Mouse (Mus musculus): ENCODE data around the gene Rhbg. TPM values are rescaled to one million over a fixed set of nuclear protein-coding genes. Genes with fewer than 3 reads are reported as not detected.

Gene Rhbg
- polyA plus RNA-seq, 1 experiment from 2014 or later, result 7.7 TPM

DNA sequence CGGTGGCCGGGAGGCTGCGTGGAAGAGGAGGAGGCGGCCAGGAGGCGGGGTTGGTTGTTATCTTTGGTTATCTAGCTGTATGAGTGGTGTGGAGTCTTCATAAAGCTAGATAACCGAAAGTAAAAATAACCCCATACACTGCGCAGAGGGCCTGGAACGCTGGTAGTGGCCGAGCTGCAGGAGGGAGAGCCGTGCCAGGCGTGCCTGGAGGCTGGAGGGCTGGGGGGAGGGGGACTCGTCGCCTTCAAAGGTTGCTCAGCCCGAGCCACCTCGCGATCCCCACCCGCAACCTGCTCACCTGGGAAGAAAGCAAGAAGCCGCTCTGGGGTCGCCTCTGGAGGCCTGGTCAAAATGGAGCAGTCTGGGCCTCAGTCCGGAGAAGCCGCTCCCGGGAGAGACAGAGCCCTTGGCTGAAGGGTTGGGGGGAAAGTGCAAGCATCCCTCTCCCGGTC is 38.9 kb downstream of the Rhbg start:
- no peak for ATAC-seq (ENCODE audit: insufficient read depth)
- Histone ChIP-seq H3K9ac (no peak overlapping the region), H3K36me3 (replicated peaks) (no peaks in the 10 kb centered on the region), H3K4me1 (replicated peaks) (peaks cover 23% of the 10 kb centered on the region), H3K27me3 (peaks cover 98% of the 10 kb centered on the region), H3K27ac (replicated peaks) (no peak overlapping the region), H3K9me3 (replicated peaks) (no peaks in the 10 kb centered on the region), H3K4me3 (replicated peaks) (peak overlapping the region; percentile 32), H3K4me2 (peak overlapping the region; percentile 50)
- WGBS (ENCODE audit: insufficient replicate concordance), result under 1% methylated on average over 23 of the region's 23 CpGs

DNA sequence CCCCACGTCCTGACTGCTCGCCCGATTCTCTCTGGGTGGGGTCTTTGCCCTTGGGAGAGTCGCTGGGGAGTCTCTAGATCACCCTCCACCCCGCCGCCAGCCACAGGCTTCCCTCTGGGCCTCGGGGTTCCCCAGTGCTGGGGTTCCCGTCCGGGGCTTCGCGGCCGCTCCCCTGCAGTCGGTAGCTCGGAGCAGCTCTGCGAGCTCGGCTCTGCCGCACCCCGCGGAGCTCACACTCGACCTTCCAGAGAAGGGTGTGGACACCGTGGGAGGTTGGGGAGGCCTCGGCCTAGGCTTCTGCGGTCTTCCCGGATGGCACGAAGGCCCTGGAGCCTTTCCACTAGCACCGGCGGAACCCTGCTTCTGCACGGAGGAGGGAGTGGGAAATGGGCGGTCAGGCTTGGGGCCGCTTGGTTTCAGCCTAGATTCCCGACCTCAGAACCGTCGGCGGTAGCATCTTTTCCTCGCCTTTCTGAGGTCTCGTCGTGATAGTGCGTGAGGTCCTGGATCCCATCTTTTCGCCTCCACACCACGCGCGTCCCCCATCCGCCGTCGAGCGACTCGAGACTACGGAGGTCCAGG is 39.4 kb downstream of the Rhbg start:
- ATAC-seq (ENCODE audit: insufficient read depth), result no peak
- Histone ChIP-seq H3K27ac (replicated peaks) (no peak overlapping the region), H3K9me3 (replicated peaks) (no peaks in the 10 kb centered on the region), H3K9ac (no peak overlapping the region), H3K4me1 (replicated peaks) (peaks cover 23% of the 10 kb centered on the region), H3K27me3 (peaks cover 98% of the 10 kb centered on the region), H3K36me3 (replicated peaks) (no peaks in the 10 kb centered on the region), H3K4me2 (peak overlapping the region; percentile 50), H3K4me3 (replicated peaks) (peak overlapping the region; percentile 32)
- WGBS (ENCODE audit: insufficient replicate concordance), result 1% methylated on average over 48 of the region's 48 CpGs

- Histone ChIP-seq H3K4me1 (replicated peaks) (peaks cover 23% of the 10 kb centered on the region), H3K9ac (no peak overlapping the region), H3K4me3 (replicated peaks) (0 out of 2 replicates have a peak overlapping the region, but pooled peaks have one; percentile 32), H3K27me3 (peaks cover 98% of the 10 kb centered on the region), H3K9me3 (replicated peaks) (no peaks in the 10 kb centered on the region), H3K4me2 (peak overlapping the region; percentile 50; the same call in 1 of the 2 replicates), H3K27ac (replicated peaks) (no peak overlapping the region), H3K36me3 (replicated peaks) (no peaks in the 10 kb centered on the region)
- ATAC-seq (ENCODE audit: insufficient read depth), result no peak
- 2% methylated on average over 42 of the region's 42 CpGs for WGBS (ENCODE audit: insufficient replicate concordance)
These were observed 40.1 kb downstream of the Rhbg start for GRCm38 (mm10) chr3:88214197-88214938.

GRCm38 (mm10) chr3:88213019-88213418 is 41.5 kb downstream of the Rhbg start:
- Histone ChIP-seq H3K36me3 (replicated peaks) (no peaks in the 10 kb centered on the region), H3K4me3 (replicated peaks) (no peak overlapping the region), H3K27me3 (peaks cover 99% of the 10 kb centered on the region), H3K9ac (no peak overlapping the region), H3K4me2 (no peak overlapping the region), H3K27ac (replicated peaks) (no peak overlapping the region), H3K4me1 (replicated peaks) (peaks cover 23% of the 10 kb centered on the region), H3K9me3 (replicated peaks) (no peaks in the 10 kb centered on the region)
- no peak for ATAC-seq (ENCODE audit: insufficient read depth)
- 2% methylated on average over 2 of the region's 2 CpGs for WGBS (ENCODE audit: insufficient replicate concordance)

DNA sequence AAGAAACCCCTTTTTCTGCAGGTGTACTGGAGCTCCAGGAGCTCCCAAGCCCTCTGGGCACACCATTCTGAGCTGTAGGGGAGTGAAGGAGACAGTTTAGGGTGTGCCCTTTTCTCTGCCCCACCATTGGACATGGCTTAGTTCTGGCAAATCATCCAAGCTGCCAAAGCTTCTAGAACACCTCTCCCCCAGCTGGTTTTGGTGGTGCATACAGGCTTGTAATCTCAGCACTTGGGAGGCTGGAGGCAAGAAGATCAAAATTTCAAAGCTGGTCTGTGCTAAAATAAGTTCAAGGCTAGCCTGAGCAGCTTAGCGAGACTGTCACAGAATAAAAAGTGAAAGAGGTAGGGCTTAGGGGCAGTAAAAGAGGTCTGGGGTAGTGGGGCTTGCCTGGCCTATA is 42.2 kb downstream of the Rhbg start:
- H3K4me1 ChIP-seq (replicated peaks), result peaks cover 23% of the 10 kb centered on the region
- 10% methylated on average over 1 of the region's 1 CpGs for WGBS (ENCODE audit: insufficient replicate concordance)
- no peak overlapping the region for H3K4me2 ChIP-seq
- ATAC-seq (ENCODE audit: insufficient read depth), result no peak
- no peak overlapping the region for H3K27ac ChIP-seq (replicated peaks)
- H3K9me3 ChIP-seq (replicated peaks), result no peaks in the 10 kb centered on the region
- H3K27me3 ChIP-seq, result peaks cover 99% of the 10 kb centered on the region
- H3K36me3 ChIP-seq (replicated peaks), result no peaks in the 10 kb centered on the region
- no peak overlapping the region for H3K9ac ChIP-seq
- no peak overlapping the region for H3K4me3 ChIP-seq (replicated peaks)

DNA sequence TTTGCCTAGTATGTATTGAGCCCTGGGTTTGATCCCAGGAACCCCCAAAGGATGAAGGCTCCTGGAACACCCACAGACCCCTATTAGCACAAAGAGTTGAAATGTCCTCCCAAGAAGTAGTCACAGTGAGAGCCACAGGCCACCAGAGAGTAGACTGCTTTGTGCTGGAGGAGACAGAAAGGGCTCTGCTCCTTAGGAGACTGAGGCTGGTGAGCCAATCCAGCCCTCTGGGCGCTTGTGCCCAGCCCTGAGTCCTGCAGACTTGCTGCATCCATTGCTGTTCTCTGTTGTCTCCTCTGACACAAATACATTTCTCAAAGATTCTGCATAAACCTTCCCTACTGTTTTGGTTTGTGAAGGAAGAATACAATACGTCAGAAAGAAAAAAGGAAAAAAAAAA is 43.6 kb downstream of the Rhbg start:
- H3K4me3 ChIP-seq (replicated peaks), result no peak overlapping the region
- 4% methylated on average over 2 of the region's 2 CpGs for WGBS (ENCODE audit: insufficient replicate concordance)
- H3K27ac ChIP-seq (replicated peaks), result no peak overlapping the region
- H3K9ac ChIP-seq, result no peak overlapping the region
- H3K27me3 ChIP-seq, result peaks cover 99% of the 10 kb centered on the region
- ATAC-seq (ENCODE audit: insufficient read depth), result no peak
- no peak overlapping the region for H3K4me2 ChIP-seq
- H3K4me1 ChIP-seq (replicated peaks), result peaks cover 23% of the 10 kb centered on the region
- no peaks in the 10 kb centered on the region for H3K36me3 ChIP-seq (replicated peaks)
- H3K9me3 ChIP-seq (replicated peaks), result no peaks in the 10 kb centered on the region

GRCm38 (mm10) chr3:88210121-88210520 is 44.4 kb downstream of the Rhbg start:
- WGBS (ENCODE audit: insufficient replicate concordance), result 19% methylated on average over 2 of the region's 2 CpGs
- H3K36me3 ChIP-seq (replicated peaks), result no peaks in the 10 kb centered on the region
- H3K27me3 ChIP-seq, result peaks cover 99% of the 10 kb centered on the region
- no peaks in the 10 kb centered on the region for H3K9me3 ChIP-seq (replicated peaks)
- H3K4me1 ChIP-seq (replicated peaks), result peaks cover 15% of the 10 kb centered on the region
- no peak overlapping the region for H3K9ac ChIP-seq
- no peak for ATAC-seq (ENCODE audit: insufficient read depth)
- no peak overlapping the region for H3K4me2 ChIP-seq
- H3K4me3 ChIP-seq (replicated peaks), result no peak overlapping the region
- H3K27ac ChIP-seq (replicated peaks), result no peak overlapping the region

DNA sequence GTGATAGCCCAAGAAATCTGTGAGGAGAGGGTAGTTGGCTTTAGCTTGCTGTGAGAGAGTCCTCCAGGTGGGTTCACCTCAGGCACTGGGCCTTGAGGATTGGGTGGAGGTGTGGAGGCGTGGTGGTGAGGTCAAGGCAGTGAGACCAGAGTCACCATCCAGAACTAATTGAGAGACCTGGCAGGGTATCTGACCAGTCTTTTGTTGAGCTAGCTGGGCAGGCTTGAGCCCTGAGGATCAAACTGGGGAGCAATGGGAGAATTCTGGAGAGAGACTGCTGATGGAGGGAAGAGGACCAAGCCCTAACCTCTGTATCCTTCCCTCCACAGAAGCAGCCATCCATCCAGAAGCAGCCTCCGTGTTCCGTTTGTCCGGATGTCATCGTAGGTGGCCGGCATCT is 45.2 kb downstream of the Rhbg start:
- H3K9me3 ChIP-seq (replicated peaks), result no peaks in the 10 kb centered on the region
- H3K4me3 ChIP-seq (replicated peaks), result no peak overlapping the region
- no peak overlapping the region for H3K9ac ChIP-seq
- H3K4me2 ChIP-seq, result no peak overlapping the region
- no peaks in the 10 kb centered on the region for H3K36me3 ChIP-seq (replicated peaks)
- H3K27me3 ChIP-seq, result peaks cover 99% of the 10 kb centered on the region
- WGBS (ENCODE audit: insufficient replicate concordance), result 4% methylated on average over 6 of the region's 6 CpGs
- no peak overlapping the region for H3K27ac ChIP-seq (replicated peaks)
- no peak for ATAC-seq (ENCODE audit: insufficient read depth)
- H3K4me1 ChIP-seq (replicated peaks), result peaks cover 7% of the 10 kb centered on the region; the same call in 1 of the 2 replicates

- ATAC-seq (ENCODE audit: insufficient read depth), result no peak
- no peak overlapping the region for H3K9ac ChIP-seq
- WGBS (ENCODE audit: insufficient replicate concordance), result 6% methylated on average over 3 of the region's 3 CpGs
- peaks cover 5% of the 10 kb centered on the region; the same call in 1 of the 2 replicates for H3K4me1 ChIP-seq (replicated peaks)
- H3K27me3 ChIP-seq, result peaks cover 99% of the 10 kb centered on the region
- H3K36me3 ChIP-seq (replicated peaks), result no peaks in the 10 kb centered on the region
- no peak overlapping the region for H3K4me2 ChIP-seq
- H3K4me3 ChIP-seq (replicated peaks), result no peak overlapping the region
- H3K9me3 ChIP-seq (replicated peaks), result no peaks in the 10 kb centered on the region
- no peak overlapping the region for H3K27ac ChIP-seq (replicated peaks)
These were observed 46.2 kb downstream of the Rhbg start for GRCm38 (mm10) chr3:88208226-88208720.

- Histone ChIP-seq H3K9me3 (replicated peaks) (no peaks in the 10 kb centered on the region), H3K4me2 (no peak overlapping the region), H3K4me3 (replicated peaks) (no peak overlapping the region), H3K27ac (replicated peaks) (no peak overlapping the region), H3K36me3 (replicated peaks) (no peaks in the 10 kb centered on the region), H3K9ac (no peak overlapping the region), H3K4me1 (replicated peaks) (no peaks in the 10 kb centered on the region), H3K27me3 (peaks cover 100% of the 10 kb centered on the region)
- WGBS (ENCODE audit: insufficient replicate concordance), result 3% methylated on average over 15 of the region's 15 CpGs
- no peak for ATAC-seq (ENCODE audit: insufficient read depth)
These were observed 46.9 kb downstream of the Rhbg start for GRCm38 (mm10) chr3:88207451-88208100.

DNA sequence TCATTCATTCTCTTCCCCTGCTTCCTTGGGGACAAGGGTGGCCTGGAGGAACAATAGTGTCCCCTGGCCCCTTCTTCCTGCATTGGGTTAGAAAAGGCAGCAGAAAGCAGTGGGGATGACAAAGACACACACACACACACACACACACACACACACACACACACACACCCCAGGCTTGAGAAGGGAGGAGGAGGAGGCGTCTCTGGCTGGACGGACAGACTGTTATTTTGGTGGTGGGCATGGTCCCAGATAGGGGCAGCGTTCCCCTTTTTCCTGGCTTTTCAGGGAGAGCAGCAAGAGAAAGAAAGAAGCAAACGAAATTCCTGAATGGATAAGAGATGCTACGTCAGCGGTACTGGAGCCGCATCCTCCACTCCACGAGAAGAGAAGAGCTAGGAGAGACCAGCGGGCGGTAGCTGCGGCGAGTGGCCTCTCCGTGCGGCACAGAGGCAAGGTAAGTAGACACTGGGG is 47.6 kb downstream of the Rhbg start:
- no peaks in the 10 kb centered on the region for H3K36me3 ChIP-seq (replicated peaks)
- no peak overlapping the region for H3K4me3 ChIP-seq (replicated peaks)
- WGBS (ENCODE audit: insufficient replicate concordance), result 3% methylated on average over 14 of the region's 14 CpGs
- no peak overlapping the region for H3K9ac ChIP-seq
- H3K9me3 ChIP-seq (replicated peaks), result no peaks in the 10 kb centered on the region
- no peak for ATAC-seq (ENCODE audit: insufficient read depth)
- peaks cover 100% of the 10 kb centered on the region for H3K27me3 ChIP-seq
- H3K27ac ChIP-seq (replicated peaks), result no peak overlapping the region
- no peak overlapping the region for H3K4me2 ChIP-seq
- no peaks in the 10 kb centered on the region for H3K4me1 ChIP-seq (replicated peaks)

All from liver, embryonic 15.5 days (tissue).